Mouse (Mus musculus): ENCODE results near the gene Atp9a. TPM values are rescaled to one million over a fixed set of nuclear protein-coding genes. Genes with fewer than 3 reads are reported as not detected.
A peak's percentile ranks its signal among the peaks of the same experiment; 100 is the strongest.

Atp9a gene
- total RNA-seq, 2 experiments from 2014 or later, result 339 to 358 TPM

DNA sequence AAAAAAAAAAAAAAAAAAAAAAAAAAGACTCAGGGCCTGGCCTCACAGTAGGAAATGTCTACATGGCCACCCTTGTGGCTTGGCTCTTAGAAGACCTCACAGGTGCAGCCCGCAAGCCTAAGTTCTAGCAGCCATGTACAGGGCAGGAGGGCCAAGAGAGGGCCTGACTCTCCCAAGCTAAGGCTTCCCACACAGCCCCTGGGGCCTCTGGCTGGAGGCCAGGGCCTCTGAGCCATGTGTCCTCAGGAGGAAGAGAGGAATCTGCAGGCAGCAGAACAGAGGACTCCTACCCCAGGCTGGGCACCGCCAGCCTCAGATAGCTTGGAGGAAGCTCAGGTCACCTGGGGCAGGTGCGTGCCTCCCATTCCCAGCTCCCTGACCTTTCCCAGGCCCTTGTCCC is 127.0 kb downstream of the Atp9a start:
- H3K27ac ChIP-seq, result no peak overlapping the region
- no peak for TF ChIP-seq CTCF (conservative IDR thresholded peaks at IDR 0.05)
- H3K4me3 ChIP-seq, result no peak overlapping the region
- DNase-seq (ENCODE audit: low spot score in 2 of 2), result no peak

DNA sequence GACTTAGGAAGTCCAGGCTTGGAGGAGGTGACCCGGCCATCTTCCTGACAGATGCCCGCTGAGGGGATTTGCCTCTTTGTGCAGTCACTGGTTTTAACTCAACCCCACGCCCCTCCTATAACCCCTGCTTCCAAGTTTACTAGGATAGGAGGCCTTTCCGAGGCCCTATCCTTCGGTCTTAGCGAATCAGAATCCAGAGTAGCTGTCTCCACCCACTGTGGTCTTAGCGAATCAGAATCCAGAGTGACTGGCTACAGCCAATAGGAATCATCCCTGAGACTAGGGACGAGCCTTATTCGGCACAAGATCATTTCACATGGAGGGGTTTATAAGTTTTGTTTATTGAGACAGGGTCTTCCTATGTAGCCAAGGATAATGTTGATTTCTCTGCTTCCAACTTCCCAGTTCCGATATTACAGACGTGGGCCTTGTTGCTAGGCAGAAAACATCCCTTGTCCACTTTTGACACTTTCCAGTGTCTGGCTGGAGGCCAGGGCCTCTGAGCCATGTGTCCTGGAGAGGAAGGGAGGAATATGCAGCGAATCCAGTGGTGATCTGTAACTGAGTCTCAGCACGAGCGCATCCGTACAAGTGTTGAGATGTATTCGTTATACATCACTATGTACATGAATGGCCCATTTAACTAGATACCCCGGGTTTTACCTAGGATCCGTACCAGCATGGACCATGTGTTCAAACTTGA is 127.9 kb downstream of the Atp9a start:
- no peak for TF ChIP-seq CTCF (conservative IDR thresholded peaks at IDR 0.05)
- no peak for DNase-seq (ENCODE audit: low spot score in 2 of 2)
- H3K27ac ChIP-seq, result no peak overlapping the region

DNA sequence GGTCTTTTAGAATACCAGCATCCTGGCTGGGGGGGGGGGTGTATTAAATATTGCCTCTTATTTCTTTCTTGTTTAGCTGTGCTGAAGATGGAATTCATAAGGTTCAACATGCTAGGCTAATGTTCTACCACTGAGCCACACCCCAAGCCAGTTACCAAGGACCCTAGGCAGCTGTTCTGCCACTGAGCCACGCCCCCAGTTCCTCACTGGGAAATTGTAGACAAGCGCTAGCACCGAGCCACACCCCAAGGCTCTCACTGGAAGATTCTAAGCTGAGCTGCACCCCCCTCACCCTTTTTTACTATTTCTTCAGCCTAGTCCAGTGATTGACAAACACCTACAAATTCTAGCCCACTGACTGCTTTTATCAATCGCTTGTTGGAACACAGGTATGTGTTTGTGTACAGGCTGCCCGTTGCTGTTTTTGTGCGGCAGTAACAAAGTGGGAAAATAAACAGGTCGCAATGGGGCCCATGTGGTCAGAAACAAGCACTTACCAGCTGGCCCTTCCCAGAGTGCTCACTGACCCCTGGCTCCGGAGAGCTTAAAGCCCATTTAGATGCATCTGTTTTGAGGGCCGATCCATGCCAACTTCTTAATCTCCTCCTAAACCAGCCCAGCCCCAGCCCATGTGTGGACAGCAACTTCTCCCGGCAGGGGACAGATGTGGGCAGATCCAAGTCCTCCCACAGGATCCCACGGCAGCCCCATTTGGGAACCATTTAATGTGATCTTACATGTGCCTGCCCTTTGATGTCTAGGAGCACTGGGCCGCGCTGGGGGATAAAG is 128.9 kb downstream of the Atp9a start:
- no peak overlapping the region for H3K27ac ChIP-seq
- no peak for TF ChIP-seq CTCF (conservative IDR thresholded peaks at IDR 0.05)
- DNase-seq (ENCODE audit: low spot score in 2 of 2), result no peak
- H3K4me3 ChIP-seq, result no peak overlapping the region

More for the DNA sequence above, 127.9 kb downstream of the Atp9a start:
- H3K4me3 ChIP-seq, result no peak overlapping the region

DNA sequence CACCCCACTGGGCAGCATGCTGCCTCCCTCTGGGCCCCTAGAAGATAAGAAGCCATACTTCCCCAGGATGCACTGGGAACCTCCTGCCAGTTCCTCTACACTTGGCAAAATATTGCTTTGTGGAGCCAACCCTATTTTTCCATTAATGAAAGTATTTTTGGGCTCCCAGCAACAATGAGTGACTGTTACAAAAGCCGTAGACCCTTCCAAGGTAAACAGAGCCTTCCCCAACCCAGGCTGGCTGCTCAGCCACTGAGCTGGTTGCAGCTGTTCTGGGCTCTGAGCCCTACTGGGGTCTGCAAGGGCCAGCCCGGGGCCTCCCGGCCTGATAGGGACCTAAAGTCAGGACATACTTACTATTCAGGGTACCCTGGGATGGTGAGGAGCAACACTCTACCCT is 131.3 kb downstream of the Atp9a start:
- no peak for TF ChIP-seq CTCF (conservative IDR thresholded peaks at IDR 0.05)
- DNase-seq (ENCODE audit: low spot score in 2 of 2), result no peak
- Histone ChIP-seq H3K27ac (no peak overlapping the region), H3K4me3 (no peak overlapping the region)

DNA sequence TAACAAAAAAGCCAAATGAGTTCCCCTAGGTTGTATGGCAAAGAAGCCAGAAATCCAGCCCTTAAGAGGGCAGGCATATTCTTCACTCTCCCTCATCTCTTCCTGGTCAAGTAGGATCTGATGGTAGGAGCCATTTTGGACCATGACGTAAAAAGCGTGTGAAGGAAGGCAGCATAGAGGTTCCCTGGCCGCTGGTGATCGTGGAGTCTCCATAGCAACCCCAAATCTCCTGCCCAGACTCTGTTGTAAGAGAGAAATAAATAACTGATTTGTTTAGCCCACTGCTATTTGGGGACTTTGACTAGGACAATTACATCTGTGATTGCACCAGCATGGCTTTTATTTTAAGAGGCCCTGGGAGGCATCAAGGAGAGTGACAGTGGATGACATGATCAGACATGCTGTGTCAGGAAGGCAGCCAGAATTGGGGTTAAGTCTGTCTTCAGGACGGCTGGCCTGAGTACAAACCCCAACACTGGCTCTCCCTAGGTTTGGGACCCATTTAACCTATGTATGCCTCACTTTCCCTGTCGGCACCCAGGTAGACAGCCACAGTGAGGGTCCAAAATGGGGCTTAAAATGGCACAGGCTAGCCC is 132.5 kb downstream of the Atp9a start:
- no peak for DNase-seq (ENCODE audit: low spot score in 2 of 2)
- Histone ChIP-seq H3K27ac (no peak overlapping the region), H3K4me3 (no peak overlapping the region)
- TF ChIP-seq CTCF (conservative IDR thresholded peaks at IDR 0.05), result no peak

DNA sequence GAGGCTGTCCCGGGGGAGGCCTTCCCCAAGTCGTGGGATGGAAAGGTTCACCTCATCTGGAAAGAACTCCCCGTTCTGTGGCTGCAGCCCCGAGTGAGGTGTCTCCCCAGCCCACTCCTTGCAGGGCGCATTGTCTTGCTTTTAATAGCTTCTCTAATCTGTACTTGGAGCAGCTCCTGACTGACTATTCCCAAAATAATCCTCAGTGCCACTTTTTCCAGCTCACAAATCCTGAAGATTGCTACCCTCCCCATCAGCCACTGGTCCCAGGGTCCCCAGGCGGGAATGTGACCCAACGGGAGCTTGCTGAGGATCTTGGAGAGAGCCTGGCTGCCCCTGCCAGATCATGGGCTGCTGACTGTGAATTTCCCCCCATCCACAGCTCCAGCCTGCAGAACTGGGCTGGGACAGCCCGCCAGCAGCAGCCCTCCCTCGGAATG is 134.1 kb downstream of the Atp9a start:
- no peak for TF ChIP-seq CTCF (conservative IDR thresholded peaks at IDR 0.05)
- no peak for DNase-seq (ENCODE audit: low spot score in 2 of 2)
- no peak overlapping the region for H3K27ac ChIP-seq
- no peak overlapping the region for H3K4me3 ChIP-seq

DNA sequence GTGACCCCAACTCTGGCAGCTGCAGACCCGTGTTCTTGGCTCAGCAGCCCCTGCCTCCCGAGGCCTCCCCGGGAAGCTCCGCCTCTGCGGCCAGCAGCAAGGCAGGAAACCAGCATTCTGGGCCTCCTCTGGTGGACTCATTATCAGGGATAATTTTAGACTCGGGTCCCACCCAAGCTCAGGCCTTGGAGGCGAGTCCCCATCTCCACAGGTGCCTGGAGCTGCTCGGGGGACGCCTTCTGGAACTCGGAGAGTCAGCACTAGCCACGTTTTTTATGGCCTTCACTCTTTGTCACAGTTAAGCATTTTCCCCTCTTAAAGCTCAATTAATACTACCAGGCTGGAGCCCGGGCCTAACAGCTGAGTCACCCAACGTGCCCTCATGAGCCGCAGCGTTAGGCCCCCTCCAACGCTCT is 137.5 kb downstream of the Atp9a start:
- Histone ChIP-seq H3K27ac (no peak overlapping the region), H3K4me3 (no peak overlapping the region)
- no peak for TF ChIP-seq CTCF (conservative IDR thresholded peaks at IDR 0.05)
- no peak for DNase-seq (ENCODE audit: low spot score in 2 of 2)

DNA sequence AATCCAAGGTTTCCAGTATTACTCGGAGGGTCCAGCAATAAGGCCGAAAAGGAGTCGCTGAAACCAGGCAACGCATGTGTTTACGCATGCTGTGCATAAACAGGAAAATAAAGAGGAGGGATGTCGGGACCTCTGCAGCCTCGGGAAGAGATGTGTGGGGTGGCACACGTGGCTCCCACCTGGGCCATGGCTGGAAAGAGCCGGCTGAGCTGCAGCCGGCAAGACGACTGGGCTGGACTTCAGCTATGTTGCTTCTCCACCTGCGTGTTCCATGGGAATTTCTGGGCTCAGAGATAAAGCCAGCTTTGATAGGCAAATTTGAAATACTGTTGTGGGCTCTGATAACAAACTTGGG is 139.8 kb downstream of the Atp9a start:
- DNase-seq (ENCODE audit: low spot score in 2 of 2), result no peak
- TF ChIP-seq CTCF (conservative IDR thresholded peaks at IDR 0.05), result no peak
- H3K27ac ChIP-seq, result no peak overlapping the region

DNA sequence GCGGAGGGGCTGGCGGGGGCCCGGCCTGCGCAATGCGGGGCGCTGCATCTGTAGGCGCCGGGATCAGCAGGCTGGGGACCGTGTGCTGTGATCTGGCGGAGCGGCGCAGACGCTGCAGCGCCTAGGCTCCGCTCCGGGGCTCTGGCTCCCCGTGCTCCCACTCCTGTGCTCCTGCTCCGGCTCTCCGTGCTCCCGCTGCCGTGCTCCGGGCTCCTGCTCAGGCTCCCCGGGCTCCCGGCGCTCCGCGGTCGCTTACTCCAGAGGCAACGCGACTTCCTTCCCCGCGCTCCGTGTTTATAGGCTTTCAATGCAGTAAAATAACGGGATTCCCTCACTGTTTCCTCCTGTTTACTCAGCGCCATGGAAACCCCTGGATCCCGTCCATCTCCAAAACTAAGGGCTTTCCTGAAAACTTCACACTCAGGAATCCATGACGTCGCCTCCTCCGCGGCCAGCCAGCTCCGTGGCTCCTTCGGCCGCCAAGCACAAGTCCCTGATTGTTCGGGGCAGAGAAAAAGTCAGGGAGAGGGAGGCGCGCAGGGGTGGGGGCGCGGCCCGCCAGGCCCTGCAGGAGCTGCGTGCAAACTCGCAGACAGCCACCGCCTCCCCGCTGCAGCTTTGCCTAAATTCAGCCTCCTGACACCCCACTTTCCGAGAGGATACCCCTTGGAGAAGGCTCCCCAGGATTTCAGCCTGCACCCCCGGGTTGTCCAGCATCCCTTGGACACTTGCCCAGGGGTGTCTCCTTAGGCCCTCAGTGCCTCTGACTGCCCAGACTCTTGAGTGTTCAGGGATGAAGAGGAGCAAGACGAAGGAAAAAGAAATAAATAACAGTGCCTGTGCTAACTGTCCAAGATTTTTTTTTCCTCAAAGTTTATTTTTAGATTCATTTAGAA is 140.5 kb downstream of the Atp9a start, which contains the start of gene Nfatc2:
Gene Nfatc2 (minus strand): TSS at position 167 of the 896 bp plus-strand sequence.
- Histone ChIP-seq H3K4me3 (peak within 1 kb of the TSS; percentile 75), H3K27ac (peak within 1 kb of the TSS; percentile 89)
- 0 out of 2 replicates have a peak, but pooled peaks have one; percentile 5 for TF ChIP-seq CTCF (conservative IDR thresholded peaks at IDR 0.05)
- peak; percentile 68 to 73 for DNase-seq (ENCODE audit: low spot score in 2 of 2)

More for the DNA sequence above, 139.8 kb downstream of the Atp9a start:
- no peak overlapping the region for H3K4me3 ChIP-seq

DNA sequence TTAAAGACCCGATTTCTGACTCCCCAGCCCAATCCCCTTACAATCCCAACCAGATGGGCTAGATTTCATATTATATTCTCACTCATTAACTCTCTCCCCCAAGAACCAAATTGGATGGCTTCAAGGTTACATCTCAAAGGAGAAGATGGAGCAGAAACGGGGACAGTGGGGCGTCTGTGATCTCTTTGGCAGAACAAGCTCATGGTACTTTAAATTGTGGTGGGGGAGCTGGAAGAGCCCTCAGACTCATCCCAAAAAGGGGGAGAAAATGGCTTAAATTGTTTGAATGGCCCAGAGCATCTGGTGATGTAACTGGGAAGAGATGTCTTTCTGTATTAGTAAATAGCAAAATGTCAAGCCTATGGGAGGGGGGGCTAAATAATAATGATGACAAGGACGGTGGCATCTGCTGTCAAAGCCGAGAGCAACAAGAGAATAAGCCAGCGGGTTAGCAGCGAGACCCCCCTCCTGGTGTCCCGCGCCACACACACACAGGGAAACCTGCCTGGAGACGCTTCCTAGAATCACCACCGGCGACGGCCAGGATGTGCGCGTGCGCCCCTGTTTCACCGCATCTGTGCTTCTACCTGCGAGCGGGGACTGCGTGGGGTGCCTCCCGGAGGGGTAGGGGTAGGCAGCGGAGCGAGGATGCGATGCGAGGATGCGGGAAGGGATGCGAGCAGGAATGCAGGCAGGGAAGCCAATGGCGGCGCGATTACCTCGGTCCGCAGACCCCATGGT is 141.3 kb downstream of the Atp9a start:
- TF ChIP-seq CTCF (conservative IDR thresholded peaks at IDR 0.05), result no peak
- H3K27ac ChIP-seq, result peak overlapping the region; percentile 89
- DNase-seq (ENCODE audit: low spot score in 2 of 2), result peak in 1 of 2 experiments; percentile 61
- H3K4me3 ChIP-seq, result peak overlapping the region; percentile 75

DNA sequence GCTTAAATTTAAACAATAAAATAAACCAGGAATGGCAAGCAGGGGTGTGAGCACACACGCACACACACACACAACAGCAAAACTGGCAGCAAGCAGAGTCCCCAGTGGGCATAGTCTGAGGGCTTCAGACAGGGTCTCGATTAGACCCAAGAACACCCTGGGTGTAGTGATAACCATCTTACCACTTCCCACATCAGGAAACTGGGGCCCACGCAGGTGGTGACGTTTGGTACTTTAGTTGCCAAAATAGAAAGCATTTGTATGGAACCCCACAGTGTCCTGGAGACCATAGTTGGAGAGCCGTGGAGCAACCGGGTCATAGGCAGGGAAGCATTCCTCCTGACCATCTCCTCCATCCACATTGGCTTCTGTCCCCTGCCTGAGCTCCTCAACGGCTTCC is 146.5 kb downstream of the Atp9a start:
- Histone ChIP-seq H3K4me3 (no peak overlapping the region), H3K27ac (no peak overlapping the region)
- no peak for TF ChIP-seq CTCF (conservative IDR thresholded peaks at IDR 0.05)
- no peak for DNase-seq (ENCODE audit: low spot score in 2 of 2)

DNA sequence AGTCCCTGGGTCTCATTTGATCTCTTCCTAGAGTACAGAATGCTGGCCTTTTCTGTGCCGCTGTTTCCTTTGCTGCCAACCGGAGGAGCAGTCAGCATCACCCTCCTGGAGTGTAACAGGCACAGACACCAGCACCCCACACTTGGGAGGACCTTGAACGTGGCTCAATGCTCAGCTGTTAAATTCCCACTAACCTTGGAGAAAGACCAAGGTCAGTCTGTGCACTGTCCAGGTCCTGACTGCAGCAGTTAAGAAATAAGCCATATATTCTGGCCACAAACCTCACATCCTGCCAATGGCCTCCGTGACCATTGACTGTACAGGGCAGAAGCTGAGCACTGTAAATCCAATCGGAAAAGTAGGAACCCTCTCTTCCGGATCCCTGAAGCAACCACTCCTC is 148.5 kb downstream of the Atp9a start:
- Histone ChIP-seq H3K4me3 (no peak overlapping the region), H3K27ac (no peak overlapping the region)
- no peak for TF ChIP-seq CTCF (conservative IDR thresholded peaks at IDR 0.05)
- DNase-seq (ENCODE audit: low spot score in 2 of 2), result no peak
